Mouse (Mus musculus): Measurements from ENCODE around the gene Casp1.

Casp1 gene

GRCm38 (mm10) chr9:5298329-5299131, at the start of gene Casp1:
TSS of gene Casp1 (plus strand) at chr9:5298517.
- no peak for DNase-seq

DNA sequence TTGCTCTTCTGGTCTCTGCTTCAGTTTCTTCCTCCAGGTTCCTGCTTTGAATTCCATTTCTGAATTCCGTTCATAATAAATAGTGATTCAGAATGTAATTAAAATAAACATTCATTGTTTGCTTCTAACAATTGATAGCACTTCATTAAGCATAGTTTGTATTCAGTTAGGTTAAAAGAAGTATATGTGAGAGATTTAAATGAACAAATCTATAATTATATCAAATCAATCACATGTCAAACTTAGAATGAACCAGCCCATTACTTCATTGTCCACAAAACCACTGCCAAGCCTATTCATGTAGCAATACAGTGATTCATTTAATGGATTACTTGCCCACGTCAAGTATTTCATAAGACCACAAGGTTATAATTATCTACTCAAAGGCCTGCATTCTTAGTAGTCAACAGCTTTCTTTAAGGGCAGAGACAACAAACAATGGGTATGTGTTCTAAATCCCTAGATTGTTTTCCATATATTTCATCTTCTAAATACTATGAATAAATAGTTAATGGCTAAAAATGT, 34.3 kb upstream of the Casp1 start:
- DNase-seq: no peak

- DNase-seq: no peak
These were observed 28.0 kb upstream of the Casp1 start for GRCm38 (mm10) chr9:5270274-5270673.

- no peak for DNase-seq
These were observed 27.4 kb upstream of the Casp1 start for GRCm38 (mm10) chr9:5270884-5271283.

DNA sequence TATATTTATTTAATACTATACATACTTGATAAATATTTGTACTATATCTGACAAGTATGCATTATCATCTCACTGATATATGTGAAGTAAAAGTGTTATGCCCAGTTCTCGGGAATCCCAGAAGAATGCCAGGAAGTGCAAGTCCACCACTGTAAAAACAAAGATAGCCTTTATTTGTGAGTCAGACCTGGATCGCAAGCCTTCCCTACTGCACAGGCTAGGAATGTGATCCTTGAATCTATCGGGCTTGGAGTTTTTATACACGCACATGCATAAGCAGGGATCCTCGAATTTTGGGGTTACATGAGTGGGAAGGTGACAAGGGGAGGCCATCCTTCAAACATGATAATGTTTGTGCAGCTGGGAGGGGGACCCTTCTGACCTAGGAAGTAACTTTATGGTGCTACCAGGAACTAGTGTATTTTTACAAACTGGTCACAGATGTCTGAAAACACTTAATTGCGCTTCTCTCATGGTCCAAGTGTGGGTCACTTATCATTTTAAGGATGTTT, 26.9 kb upstream of the Casp1 start:
- DNase-seq: no peak

DNA sequence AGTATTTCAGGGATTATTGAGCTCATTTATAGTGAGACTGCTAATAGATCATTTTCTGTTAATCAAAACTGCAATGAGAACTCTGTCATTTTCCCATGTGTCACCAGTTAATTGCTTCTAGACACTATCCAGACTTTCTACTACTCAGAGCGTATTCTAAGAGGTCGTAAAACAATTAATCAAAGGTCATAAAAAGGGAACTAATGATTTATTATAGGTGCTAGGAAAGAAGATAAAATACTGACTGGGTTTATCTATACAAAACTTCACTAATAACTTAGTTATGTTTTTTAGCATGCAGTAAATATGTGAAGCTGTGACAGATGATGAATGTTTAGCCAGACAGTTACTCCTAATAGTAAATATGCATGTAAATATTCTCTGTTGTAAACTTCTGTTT, 12.2 kb upstream of the Casp1 start:
- DNase-seq: no peak

GRCm38 (mm10) chr9:5286597-5286996, 11.7 kb upstream of the Casp1 start:
- no peak for DNase-seq

GRCm38 (mm10) chr9:5296354-5297237, 1.7 kb upstream of the Casp1 start:
- no peak for DNase-seq

DNA sequence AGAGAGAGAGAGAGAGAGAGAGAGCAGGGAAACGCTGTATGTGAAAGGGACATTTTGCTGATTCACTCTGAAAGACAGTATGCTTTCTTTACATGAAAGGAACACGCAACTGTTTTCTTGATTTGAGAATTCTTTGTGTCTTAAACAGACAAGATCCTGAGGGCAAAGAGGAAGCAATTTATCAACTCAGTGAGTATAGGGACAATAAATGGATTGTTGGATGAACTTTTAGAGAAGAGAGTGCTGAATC, 740 bp downstream of the Casp1 start:
- no peak for DNase-seq

GRCm38 (mm10) chr9:5308561-5308960, 10.2 kb downstream of the Casp1 start, which contains the start of gene Casp4:
TSS of gene Casp4 (plus strand) at chr9:5308828.
- no peak for DNase-seq

DNA sequence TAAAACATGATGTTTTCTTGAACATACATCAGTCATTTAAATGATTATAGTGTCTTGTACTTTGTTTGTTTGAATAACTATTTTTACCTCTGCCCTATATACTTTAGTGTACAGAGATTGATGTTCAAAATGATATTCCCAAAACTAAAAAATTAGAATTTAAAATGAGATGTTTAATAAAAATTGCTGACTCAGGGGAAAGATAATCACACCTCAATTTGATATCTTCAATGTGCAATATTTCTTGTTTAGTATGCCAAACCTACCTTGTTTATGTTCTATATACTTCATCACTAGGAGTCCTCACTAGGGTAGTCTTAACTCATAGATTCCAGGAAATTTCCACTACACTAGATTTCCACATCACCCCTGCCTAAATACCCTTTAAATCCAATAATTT, 11.8 kb downstream of the Casp1 start:
- DNase-seq: no peak

- no peak for DNase-seq
These were observed 13.1 kb downstream of the Casp1 start for GRCm38 (mm10) chr9:5311435-5311834.

GRCm38 (mm10) chr9:5328204-5328603, 29.9 kb downstream of the Casp1 start:
- no peak for DNase-seq

GRCm38 (mm10) chr9:5332441-5332840, 34.1 kb downstream of the Casp1 start:
- DNase-seq: no peak

DNA sequence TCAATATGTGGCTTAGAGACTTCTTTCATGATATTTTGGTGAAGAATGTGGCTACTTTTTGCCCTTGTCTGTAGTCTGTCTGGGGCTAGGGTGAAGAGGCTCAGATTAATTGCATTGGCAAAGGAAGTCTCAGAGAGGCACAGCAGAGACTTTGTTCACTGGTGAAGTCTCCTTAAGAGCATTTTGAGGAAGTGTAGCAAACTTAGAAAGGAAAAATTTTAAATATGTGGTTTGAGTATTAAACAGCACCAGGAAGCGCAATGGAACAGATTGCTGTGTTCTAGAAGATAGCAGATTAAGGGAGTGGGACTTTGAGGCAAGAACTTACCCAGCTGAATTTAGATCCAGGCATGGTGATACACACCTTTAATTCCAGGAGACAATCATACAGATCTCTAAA, 35.1 kb downstream of the Casp1 start:
- DNase-seq: no peak

GRCm38 (mm10) chr9:5343092-5343491, 44.8 kb downstream of the Casp1 start:
- DNase-seq: no peak

DNA sequence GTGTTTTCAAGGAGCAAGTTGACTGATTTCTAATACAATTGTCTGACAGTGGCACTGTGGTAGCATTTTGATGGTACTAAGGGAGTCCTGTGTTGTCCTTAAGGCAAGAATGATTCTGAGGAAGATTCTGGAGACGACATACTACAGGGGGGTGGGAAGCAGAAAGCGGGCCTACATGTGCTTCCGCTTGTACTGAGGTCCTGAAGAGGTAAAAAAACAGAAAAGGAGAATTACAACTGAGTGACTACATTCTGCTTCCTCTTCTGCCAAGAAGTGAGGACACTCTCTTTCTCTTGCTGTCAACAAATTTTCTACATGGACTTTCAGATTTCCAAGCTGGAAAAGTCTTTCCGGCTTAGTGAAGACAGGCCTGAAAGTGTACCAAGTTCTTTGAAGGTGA, 45.8 kb downstream of the Casp1 start:
- DNase-seq: no peak

DNA sequence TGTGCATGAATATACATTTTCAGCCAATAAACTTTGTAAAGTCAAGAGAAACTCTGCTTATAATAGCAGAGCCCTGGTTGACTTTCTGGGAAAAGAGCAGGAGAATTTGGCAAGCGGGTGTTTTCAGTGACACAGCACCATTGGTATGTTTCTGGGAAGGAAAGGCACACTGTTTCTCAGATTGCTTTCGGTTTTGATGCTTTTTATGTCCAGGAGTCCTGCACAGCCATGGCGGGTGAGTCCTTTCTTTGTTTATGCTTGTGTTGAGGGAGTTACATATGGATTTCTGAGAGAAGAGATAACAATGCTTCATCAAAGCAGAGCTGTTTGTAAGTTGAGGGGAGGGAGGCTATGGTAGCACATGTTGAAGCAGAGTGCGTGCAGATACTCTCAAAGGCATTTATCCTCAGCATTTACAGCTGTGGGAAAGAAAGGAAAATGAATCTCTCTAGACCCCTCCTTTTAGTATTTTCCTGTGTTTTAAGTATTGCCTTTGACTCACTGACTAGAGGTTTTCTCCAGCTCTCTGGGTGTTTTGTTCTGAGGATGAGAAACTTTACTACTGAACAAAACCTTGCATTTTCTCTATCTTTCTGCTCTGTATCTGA, 47.1 kb downstream of the Casp1 start, which contains the start of gene Casp12:
Gene Casp12, plus strand, starts transcription at position 140 of the 608 bp plus-strand sequence.
- DNase-seq: no peak

DNA sequence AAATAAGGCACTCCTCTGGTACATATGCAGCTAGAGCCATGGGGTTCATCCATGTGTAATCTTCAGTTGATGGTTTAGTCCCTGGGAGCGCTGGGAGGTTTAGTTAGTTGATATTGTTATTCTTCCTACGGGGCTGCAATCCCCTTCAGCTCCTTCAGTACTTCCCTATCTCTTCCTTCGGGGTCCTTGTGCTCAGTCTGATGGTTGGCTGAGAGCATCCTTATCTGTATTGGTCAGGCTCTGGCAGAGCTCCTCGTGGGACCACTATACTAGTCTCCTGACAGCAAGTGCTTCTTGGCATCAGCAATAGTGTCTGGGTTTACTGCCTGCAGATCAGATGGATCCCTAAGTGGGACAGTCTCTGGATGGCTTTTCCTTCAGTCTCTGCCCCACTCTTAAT, 49.1 kb downstream of the Casp1 start:
- DNase-seq: no peak

DNA sequence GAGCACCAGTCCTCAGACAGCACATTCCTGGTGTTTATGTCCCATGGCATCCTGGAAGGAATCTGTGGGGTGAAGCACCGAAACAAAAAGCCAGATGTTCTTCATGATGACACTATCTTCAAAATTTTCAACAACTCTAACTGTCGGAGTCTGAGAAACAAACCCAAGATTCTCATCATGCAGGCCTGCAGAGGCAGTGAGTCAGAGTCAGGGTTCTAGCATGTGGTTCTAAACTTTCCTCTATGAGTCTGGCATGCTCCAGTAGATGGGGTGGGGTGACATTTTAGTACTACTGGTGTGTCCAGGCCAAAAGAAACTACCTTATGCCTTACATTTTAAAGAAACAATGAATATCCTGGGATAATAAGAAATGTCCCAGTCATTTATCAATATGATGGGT, 55.4 kb downstream of the Casp1 start:
- no peak for DNase-seq

DNA sequence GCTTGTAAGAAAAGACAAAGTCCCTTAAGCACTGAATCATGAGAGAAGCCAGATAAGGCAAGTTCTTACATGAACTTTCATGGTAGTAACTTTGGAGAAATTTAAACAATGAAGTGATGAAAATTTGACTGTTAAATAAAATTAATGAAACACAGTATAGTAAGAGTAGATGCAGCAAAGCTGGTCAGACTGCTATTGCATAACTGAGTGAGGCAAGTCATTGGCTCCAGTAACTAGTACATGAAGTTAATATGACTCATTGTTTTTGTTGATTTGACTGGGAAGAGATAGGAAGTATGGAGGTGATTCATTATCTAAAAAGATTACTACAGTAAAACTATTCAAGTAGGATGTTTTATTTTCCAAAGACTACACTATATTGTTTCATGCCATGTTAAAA, 58.5 kb downstream of the Casp1 start:
- no peak for DNase-seq
